Mouse (Mus musculus): Measurements from ENCODE around the gene Crtap. TPM values are rescaled to one million over a fixed set of nuclear protein-coding genes. Genes with fewer than 3 reads are reported as not detected.
"Not testable (repeated sequence)": the region's sequence is repeated elsewhere in the genome, so short reads cannot be mapped to it uniquely, and the experiment has no call there.

The Crtap gene
- polyA plus RNA-seq, 1 experiment = 8.9 TPM

GRCm38 (mm10) chr9:114380881-114381733 lies 9.4 kb downstream of the Crtap start:
- TF ChIP-seq GATA1 (IDR thresholded peaks at IDR 0.05; ENCODE audit: low read length) = no peak

- no peak for TF ChIP-seq GATA1 (IDR thresholded peaks at IDR 0.05; ENCODE audit: low read length)
Observed at GRCm38 (mm10) chr9:114379871-114380270, 10.6 kb downstream of the Crtap start.

- no peak for TF ChIP-seq GATA1 (IDR thresholded peaks at IDR 0.05; ENCODE audit: low read length)
Observed at GRCm38 (mm10) chr9:114377168-114377567, 13.3 kb downstream of the Crtap start.

- TF ChIP-seq GATA1 (IDR thresholded peaks at IDR 0.05; ENCODE audit: low read length) = no peak
Observed at GRCm38 (mm10) chr9:114375276-114375962, 15.1 kb downstream of the Crtap start.

GRCm38 (mm10) chr9:114368471-114368858 lies 22.0 kb downstream of the Crtap start:
- no peak for TF ChIP-seq GATA1 (IDR thresholded peaks at IDR 0.05; ENCODE audit: low read length)

- no peak for TF ChIP-seq GATA1 (IDR thresholded peaks at IDR 0.05; ENCODE audit: low read length)
Observed at GRCm38 (mm10) chr9:114367783-114368470, 22.5 kb downstream of the Crtap start.

GRCm38 (mm10) chr9:114329855-114330254 lies 60.6 kb downstream of the Crtap start, which contains the start of gene Bcl2a1c:
Gene Bcl2a1c, plus strand, starts transcription at chr9:114330135.
- TF ChIP-seq GATA1 (IDR thresholded peaks at IDR 0.05; ENCODE audit: low read length) = not testable (repeated sequence)

- TF ChIP-seq GATA1 (IDR thresholded peaks at IDR 0.05; ENCODE audit: low read length) = no peak
Observed at GRCm38 (mm10) chr9:114326011-114326748, 64.3 kb downstream of the Crtap start.

Other genes with a start within 250 kb of the Crtap start
- gene Bcl2a1c, start 60.5 kb downstream of the Crtap start, polyA plus RNA-seq (2012) = not detected in 2 replicates
- gene Glb1, start 10.4 kb upstream of the Crtap start, polyA plus RNA-seq (2012) = 8.9 and 11.0 TPM in 2 replicates
- 4.2 and 7.4 TPM in 2 replicates for gene Tmppe, start 10.4 kb upstream of the Crtap start, polyA plus RNA-seq (2012)
- gene Ccr4, start 114.2 kb upstream of the Crtap start, polyA plus RNA-seq (2012) = not detected in 2 replicates
- not detected in 2 replicates for gene C130032M10Rik, start 125.0 kb upstream of the Crtap start, polyA plus RNA-seq (2012)
- not detected in 2 replicates for gene Trim71, start 173.7 kb upstream of the Crtap start, polyA plus RNA-seq (2012)
- gene Cnot10, start 249.5 kb upstream of the Crtap start, polyA plus RNA-seq (2012) = 35.1 and 44.5 TPM in 2 replicates